Mouse (Mus musculus) embryonic fibroblast, embryonic 13.5 days (primary cell): ENCODE data around the gene Anapc5.

ENCODE experiments used
- CTCF ChIP-seq: IDR thresholded peaks from 2 replicates; pipeline ENCODE4 v1.5.1; 2011; ENCODE audit warnings: mild to moderate bottlenecking, control low read depth, low read length, moderate library complexity, borderline replicate concordance; ENCODE audit not compliant: insufficient read depth
- POLR2A ChIP-seq: IDR thresholded peaks from 2 replicates; pipeline ENCODE4 v1.6.1; 2011; ENCODE audit warnings: low read depth, mild to moderate bottlenecking, control low read depth, low read length, moderate library complexity

GRCm38 (mm10) chr5:122799379-122800344, 21.5 kb downstream of the Anapc5 start:
- TF ChIP-seq CTCF (no peak), POLR2A (no peak)
